Mouse (Mus musculus) left cerebral cortex, adult 9 months (tissue): Measurements from ENCODE around the gene Dmrtc1c2.
"Not testable (repeated sequence)": the region's sequence is repeated elsewhere in the genome, so short reads cannot be mapped to it uniquely, and the experiment has no call there.

Experiments
- DNase-seq, 2 experiments: peaks; one replicate each; pipeline ENCODE4 v3.0.0; 2022; ENCODE audit warnings: low spot score in 2 of 2

Dmrtc1c2 gene

GRCm38 (mm10) chrX:102854516-102854915 lies at the start of gene Dmrtc1c2:
Gene Dmrtc1c2, minus strand, starts transcription at chrX:102854616.
- not testable (repeated sequence) for DNase-seq

DNA sequence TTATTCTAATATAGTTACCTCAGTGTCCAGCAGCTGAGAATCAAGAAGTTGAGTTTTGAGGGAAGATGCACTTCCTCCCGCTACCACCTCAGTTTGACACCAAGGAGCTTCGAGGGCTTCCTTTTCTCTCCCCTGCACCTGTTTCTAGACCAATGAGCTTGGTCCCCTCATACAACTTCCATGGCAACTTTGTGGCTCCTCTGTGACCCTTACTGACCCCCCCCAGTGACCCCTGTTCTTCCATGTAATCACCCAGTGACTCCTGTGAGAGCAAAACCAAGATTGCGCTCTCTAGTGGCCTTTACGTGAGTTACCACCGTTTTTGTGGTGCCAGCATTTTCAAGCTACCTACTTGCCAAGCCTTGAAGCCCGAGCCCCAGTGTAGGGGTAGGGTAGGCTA lies 13.5 kb upstream of the Dmrtc1c2 start, which contains the start of gene 1700031F05Rik:
Gene 1700031F05Rik (minus strand): TSS at position 101 of the 400 bp plus-strand sequence.
- DNase-seq = no peak

- no peak for DNase-seq
Observed at GRCm38 (mm10) chrX:102812311-102812710, 42.1 kb downstream of the Dmrtc1c2 start.

GRCm38 (mm10) chrX:102802663-102803062 lies 51.8 kb downstream of the Dmrtc1c2 start, which contains the start of gene Dmrtc1c1:
Gene Dmrtc1c1, plus strand, starts transcription at chrX:102802963.
- DNase-seq = not testable (repeated sequence)
